Mouse (Mus musculus) olfactory bulb, adult 2 months (tissue): Measurements from ENCODE around the gene Sae1.

Source experiments
- CTCF ChIP-seq: fragments of 200-500 bp; IDR thresholded peaks from 2 replicates; pipeline ENCODE4 v1.5.1; 2012; ENCODE audit warnings: low read depth, mild to moderate bottlenecking, low read length, moderate library complexity; ENCODE audit not compliant: insufficient read depth
- POLR2A ChIP-seq: fragments of 200-500 bp; IDR thresholded peaks from 2 replicates; pipeline ENCODE4 v1.6.1; 2012; ENCODE audit warnings: mild to moderate bottlenecking, low read depth, low read length, moderate library complexity; ENCODE audit not compliant: insufficient read depth

DNA sequence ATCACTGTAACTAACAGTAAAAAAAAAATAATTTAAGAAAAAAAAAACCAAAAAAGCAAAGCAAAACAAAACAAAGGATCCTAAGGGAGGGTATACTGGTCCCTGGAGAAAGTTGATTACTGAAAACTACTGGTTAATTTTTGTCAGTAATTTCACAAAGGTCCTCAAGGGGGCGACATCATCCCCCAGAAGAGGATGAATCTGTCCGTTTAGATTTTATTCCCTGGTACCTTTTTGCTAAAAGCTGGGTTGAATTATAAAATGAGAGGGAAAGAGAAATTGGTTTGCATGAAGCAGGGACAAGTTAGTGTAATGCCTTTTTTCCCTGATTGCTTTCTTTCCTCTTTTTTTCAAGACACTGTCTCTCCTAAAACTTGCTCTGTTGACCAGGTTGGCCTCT lies 8.3 kb upstream of the Sae1 start:
- TF ChIP-seq CTCF (no peak), POLR2A (no peak)
